Mouse (Mus musculus) adrenal gland, adult 2 months (tissue): ENCODE measurements around the gene Ndufv3. TPM values are rescaled to one million over a fixed set of nuclear protein-coding genes. Genes with fewer than 3 reads are reported as not detected.

Source experiments
- DNase-seq: peaks from one replicate; pipeline ENCODE4 v3.0.0; 2021
- microRNA-seq, 2 experiments: library from miRNA; unstranded; fragments of <30 nt; microRNA quantifications; one replicate each; pipeline ENCODE4 v1.2.0; 2021
- polyA plus RNA-seq: library from polyadenylated mRNA; depleted of rRNA; stranded (reverse); fragments of >200 nt; gene quantifications from 2 replicates; pipeline ENCODE4 v1.2.3, GENCODE M21; 2012; rRNA removed
- total RNA-seq, 2 experiments: library from RNA; stranded (reverse); gene quantifications; 2 replicates each; pipeline ENCODE4 v1.2.3; 2021

Gene Ndufv3
- total and polyA plus RNA-seq, 3 experiments = 84.6 to 552 (median 472) TPM

DNA sequence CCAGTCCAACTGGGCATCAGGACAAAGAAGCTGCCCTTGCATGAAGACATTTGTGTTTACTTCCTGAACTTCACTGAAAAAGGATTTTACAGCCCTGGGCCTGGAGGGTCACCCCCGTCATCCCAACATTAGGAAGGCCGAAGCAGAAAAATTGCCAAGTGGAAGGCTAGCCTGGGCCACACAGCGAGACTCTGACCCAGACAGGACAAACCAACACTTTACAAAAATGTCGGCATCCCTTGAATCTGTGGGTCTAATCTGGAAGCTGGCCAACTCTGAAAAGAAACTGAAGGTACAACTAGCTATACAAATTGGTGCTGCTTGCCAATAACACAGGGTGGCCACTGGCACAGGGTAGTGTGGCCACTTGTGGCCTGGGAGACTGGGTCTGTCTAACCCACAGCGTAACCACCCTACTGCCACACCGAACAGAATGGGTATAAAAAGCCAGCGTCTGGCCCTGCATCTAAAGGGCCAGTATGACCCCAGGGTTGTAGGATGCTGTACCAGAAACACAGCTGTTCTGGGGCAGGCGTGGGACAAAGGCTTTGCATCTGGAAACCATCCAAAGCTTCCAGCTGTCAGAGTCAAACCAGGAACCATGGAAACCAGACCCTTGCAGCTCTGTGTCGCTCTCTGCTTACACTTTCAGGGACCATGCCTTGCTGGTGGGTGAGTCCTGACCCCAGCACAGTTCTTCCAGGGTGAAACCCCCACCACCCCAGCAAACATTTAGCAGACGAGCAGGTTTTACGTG is 37.4 kb downstream of the Ndufv3 start:
- no peak for DNase-seq

DNA sequence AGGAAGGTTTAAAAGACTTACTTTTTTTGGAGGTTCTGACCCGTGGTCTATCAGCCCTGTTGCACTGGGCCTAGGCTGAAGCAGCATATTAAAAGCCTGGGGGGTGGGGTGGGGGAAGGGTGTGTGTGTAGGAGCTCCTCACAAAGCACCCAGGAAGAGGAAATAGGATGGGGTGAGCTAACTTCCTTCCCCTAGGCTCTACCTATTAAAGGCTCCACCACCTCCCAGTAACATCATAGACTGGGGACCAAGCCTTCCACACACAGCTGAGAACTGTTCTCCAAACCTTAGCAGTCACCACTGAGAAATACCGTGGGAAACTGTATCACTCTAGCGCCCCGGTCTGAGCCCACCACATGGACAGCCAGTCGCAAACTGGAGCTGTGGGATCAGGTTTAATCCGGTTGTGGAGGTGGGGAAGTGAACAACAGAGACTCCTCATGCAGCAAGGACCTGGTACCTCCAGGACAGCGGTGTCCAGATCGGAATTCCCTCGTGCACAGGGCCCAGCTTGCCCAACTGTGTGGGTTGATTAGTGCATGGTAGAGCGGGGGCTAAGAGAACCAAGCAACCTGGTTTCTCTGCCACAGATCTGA is 38.1 kb downstream of the Ndufv3 start:
- no peak for DNase-seq

DNA sequence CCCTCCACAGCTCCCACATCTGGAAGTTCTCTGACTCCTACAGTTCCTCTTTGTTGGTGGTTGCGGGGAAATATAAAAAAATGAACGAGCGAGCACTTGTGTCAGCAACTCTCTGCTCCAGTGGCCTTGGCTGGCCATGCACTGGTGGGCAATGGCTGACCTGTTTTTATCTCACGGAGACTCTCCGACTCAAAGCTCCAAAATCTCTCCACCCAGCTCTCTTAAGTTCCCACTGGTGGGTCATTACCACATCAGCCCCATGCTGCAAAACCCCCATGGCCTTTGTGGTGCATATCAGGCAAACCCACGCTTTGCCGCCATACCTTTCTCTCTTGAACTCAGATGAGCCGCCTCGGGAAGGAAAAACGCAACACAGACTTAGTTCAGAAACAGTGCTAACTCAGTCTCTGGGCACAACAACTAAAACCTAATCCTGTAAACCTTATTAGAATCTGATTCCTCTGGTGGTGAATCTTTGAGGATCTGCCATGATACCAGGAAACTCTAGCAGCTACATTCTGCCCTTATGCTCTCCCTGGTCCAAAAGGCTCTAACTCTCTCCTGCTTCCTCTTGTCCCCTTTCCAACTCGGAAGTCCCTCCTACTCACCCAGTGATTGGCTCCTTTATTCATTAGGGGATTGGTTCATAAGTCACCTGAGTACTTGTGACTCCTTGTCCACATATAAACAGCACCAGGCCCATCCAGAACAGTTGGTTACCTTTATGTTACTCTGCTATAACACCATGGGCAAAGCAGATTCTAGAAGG is 39.3 kb downstream of the Ndufv3 start:
- no peak for DNase-seq

DNA sequence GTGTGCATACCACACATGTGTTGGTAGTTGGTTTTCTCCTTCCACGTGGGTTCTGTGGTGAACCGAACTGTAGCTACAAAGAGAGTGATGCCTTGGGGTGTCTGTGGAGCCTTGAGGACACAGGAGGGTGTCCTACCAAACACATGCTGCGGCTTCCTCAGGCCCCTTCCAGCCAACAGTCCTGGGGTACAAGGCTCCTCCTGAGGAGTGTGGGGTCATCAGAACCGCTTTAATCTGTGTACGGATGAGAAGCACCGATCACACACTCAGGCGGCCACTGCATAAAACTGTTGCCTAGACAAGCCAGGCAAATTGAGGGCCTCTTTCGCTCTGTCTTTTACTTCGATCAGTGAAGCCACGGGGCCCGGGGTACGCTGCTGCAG is 43.7 kb downstream of the Ndufv3 start:
- no peak for DNase-seq

DNA sequence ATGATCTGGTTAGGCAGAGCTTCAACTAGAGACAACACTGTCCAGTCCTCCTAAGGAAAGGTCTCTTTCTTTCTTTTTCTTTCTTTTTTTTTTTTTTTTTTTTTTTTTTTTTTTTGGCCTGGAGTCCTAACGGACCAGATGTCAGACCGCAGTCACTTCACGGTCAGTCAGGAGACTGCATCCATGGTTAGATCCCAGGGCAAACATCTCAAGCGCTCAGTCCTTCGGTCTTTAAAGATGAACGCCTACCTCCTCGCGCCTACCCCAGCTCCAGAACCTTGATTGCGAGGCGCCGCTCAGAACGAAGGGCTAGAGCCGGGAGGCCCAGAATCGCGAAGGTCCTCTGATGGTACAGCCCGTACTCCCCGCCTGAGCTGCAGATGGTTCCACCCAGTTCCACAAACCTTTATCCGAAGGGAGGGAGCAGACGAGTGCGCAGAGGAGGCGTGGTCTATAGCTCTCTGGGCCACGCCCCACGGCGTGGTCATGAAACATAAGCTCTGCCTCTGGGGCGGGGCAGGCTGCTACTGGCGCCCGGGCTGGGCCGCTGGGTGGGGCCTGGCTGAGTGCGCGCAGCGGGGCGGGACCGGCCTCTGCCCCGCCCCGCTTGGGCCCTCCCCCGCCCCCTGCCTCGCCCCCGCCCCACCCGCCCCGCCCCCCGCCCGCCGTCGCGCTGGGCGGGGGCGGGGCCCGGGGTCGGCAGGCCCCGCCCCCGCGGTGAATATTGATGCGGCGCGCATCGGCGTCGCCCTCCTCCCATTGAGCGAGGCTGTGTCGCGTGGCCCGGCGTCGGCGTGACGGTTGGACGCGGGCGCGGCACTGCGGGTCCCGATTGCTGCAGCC is 44.3 kb downstream of the Ndufv3 start, which contains the start of gene Pknox1:
Pknox1 (plus strand) TSS at position 720 of the 843 bp plus-strand sequence.
- DNase-seq = peak; percentile 99

DNA sequence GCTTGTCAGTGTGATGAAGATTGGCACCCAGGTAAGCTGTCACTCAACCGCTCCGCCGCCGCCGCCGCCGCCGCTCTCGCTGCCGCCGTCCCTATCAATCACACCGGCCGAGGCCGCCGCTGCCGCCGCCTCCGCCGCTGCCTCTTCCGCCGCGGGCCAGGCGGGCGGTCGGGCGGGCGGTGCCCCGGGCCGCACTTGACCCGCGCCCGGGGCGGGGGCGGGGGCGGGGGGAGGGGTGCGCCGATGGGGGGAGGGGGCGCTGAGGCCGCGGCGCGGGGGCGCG is 44.9 kb downstream of the Ndufv3 start:
- no peak for DNase-seq

DNA sequence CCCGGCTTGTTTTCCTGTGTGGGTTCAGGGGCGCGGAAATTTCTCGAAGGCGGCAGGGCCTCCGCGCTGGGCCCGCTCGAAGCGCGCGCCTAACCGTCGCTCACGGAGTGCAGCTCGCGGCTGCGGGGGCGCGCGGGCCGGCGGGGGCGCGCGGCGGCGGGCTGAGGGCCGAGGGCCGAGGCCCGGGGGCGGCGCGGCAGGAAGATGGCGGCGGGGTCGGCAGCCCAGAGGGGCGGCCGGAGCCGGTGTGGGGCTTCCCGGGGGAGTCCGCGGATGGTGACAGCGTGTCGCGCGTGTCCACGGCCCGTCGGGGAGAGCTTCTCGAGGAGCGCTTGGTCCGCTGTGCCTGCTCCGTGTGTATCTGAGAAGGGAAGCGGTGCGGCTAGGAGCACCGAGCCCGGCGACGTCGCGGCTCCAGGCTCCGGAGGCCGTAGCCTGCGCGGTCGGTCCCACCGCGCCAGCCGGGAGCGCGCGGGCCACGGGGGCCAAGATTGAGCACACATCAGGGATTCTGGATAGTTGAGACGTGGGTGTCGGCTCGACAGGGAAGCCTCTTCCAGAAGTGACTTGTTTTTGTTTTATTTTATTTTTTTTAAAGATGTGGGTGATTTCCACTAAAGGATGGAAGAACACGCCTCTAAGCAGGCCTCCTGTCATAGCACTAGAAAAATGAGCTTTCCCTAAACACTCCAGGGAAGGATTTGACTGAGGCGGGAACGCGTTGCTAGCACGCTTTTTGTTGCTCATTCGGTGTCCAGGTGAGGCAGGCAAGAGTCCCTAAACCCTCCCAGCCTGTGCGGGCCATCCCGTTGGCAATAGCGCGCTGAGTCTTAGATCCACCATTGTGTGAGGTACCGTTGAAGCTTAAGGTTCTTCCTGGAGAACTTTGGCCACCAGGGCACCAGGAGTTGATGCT is 45.5 kb downstream of the Ndufv3 start:
- peak; percentile 80 for DNase-seq

DNA sequence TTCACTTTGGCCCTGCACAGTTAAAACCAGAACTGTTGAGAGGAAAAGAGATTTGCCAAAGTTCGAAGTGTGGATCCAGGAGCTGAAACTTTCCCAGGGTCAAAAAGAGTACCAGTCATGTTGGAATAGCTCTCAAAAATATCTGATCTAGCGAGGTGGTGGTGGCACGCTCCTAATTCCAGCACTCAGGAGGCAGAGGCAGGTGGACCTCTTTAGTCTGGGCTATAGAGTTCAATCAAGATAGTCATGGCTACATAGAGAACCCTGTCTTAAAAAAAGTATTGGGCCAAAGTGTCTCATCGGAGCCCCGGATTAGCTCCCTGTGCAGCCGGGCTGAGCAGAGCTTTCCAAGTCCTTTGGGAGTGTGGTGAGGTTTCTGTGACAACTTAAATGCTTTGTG is 46.4 kb downstream of the Ndufv3 start:
- no peak for DNase-seq

DNA sequence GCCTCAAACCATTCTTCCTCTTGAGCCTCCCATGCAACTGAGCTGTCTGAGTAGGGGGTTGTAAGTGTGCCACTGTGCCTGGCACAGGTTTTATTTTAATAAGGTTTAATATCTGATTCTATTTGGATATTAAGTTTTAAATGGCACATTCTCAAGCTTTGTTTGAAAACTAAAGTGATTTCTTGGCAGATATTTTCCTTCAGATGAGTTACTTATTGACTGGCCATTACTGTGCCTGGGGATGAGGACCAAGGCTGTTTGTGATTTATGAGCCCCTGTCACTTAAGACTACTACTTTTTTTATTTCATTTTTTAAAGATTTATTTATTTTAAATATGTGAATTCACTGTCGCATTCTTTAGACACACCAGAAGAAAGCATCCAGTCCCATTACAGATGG is 49.8 kb downstream of the Ndufv3 start:
- DNase-seq = no peak

DNA sequence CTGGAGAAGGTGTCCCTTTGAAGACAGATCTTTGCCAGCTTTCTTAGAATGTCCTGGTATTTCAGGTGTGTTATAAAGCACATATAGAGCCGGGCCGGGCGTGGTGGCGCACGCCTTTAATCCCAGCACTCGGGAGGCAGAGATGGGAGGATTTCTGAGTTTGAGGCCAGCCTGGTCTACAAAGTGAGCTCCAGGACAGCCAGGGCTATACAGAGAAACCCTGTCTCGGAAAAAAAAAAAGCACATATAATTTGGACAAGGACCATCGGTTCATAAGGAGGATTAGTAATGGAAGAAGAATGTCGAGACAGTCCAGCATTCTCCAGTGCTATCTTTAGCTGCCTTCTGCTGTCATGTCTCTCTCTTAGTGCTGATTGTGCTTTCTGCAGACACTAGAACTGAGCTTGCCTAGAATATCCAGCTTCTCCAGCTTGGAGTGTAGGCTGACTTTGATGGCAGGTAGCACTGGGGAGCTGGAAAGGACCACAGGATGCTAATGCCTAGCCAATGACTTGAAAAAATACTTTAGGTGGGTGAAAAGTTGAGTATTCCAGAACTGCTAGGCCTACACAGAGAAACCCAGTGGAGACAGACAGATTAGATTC is 50.5 kb downstream of the Ndufv3 start:
- DNase-seq = no peak

DNA sequence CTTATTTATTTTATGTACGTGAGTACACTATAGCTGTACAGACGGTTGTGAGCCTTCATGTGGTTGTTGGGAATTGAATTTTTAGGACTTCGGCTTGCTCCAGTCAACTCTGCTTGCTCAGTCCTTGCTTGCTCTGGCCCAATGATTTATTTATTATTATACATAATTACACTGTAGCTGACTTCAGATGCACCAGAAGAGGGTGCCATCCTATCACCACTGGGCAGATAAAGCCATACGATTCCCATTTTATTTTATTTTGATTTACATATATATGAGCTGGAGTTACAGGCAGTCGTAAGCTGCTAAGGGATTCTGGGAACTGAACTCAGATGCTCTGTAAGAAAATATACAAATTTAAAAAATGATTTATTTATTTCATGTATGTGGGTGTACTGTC is 51.8 kb downstream of the Ndufv3 start:
- no peak for DNase-seq

DNA sequence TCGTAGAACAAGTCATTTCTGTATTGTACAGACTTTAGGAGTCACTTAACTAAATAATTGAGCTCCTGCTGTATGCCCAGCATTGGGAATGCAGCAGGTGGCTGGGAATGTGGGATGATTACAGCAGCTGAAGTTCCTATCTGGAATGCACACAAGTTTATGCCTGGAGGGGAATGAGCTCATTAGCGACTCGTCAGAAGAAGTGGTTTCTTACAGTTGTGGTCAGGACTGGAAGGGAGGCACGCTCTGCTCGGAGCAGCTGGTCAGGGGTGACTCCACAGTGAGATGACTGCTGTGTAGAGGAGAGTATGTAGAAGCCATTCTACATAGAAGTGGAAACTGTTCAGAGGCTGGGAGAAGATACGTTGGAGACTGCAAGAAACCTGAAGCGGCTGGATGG is 54.7 kb downstream of the Ndufv3 start:
- no peak for DNase-seq

DNA sequence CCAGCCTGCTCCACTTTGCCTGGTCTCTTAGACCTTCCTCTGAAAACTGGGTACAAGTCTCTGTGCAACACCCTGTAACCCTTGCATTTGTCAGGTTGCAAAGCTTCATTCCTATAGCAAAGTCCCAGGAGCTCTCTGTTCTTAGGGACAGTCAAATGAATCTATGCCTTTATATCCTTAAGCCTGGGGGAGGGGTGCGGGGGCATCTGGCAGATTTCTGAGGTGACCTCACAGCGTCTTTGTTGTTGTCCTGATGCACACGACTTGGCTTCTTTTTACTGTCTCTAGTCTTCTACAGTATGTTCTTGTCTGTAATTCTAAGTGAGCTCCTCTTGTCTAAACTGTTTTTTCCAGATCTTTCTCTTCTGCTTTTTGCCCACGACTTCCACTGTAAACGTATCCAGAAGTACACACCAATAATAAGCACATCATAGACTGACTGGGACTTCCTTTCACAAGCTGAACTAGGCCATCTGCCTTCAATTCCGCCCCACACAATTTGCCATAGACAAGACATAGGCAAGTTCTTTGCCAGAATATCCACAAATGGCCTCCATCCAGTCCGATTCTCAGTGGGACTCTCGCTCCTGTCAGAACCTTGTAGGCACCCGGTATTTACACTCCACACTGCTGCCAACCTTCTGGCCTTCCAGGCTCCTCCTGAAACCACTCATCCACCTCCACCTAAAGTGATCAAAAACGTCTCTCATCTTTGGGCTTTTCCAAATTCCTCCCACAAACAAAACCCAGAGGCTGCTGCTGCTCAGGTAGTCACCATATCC is 56.7 kb downstream of the Ndufv3 start:
- DNase-seq = no peak

DNA sequence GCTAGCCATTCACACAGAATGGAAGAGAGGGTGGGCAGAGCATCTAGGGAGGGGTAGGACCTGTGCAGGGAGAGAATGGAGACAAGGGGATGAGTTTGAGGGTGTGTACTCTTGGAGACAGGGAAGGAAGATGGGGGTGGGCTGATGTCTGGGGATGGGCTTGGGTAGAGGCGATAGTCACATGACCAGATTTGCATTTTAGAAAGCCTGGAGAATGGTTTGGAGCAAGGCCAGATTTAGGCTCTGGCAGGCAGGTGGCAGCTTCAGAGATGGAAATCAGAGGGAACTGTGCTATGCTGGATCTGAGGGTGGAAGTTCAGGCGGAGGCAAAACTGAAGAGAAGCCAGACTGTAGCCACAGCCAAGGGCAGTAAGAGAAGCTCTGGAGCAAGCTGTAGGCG is 60.4 kb downstream of the Ndufv3 start:
- no peak for DNase-seq

Small RNA genes within 50 kb of the gene (microRNA-seq; reads per million reads assigned to microRNA genes)
- 0 to 0.83 reads per million in 2 experiments for gene Gm24970

Other genes starting within 250 kb of the Ndufv3 start
- gene Rsph1, start 242.7 kb upstream of the Ndufv3 start, total RNA-seq = 1 to 10 TPM; 4.5 to 8.0 TPM
- 0.21 and 0.22 TPM in 2 replicates for gene Rsph1, start 242.7 kb upstream of the Ndufv3 start, polyA plus RNA-seq
- gene Slc37a1, start 233.3 kb upstream of the Ndufv3 start, total RNA-seq = 10 to 100 TPM in 1 of 2 experiments, 1 to 10 TPM in 1; 5.7 to 13.4 TPM
- 13.1 and 15.1 TPM in 2 replicates for gene Slc37a1, start 233.3 kb upstream of the Ndufv3 start, polyA plus RNA-seq
- gene Pde9a, start 133.9 kb upstream of the Ndufv3 start, total RNA-seq = 1 to 10 TPM; 2.5 to 3.4 TPM
- gene Pde9a, start 133.9 kb upstream of the Ndufv3 start, polyA plus RNA-seq = 1.9 and 3.1 TPM in 2 replicates
- gene Wdr4, start 135 bp upstream of the Ndufv3 start, total RNA-seq = 10 to 100 TPM; 15.8 to 19.1 TPM
- gene Wdr4, start 135 bp upstream of the Ndufv3 start, polyA plus RNA-seq = 35.0 and 41.2 TPM in 2 replicates
- 10 to 100 TPM; 20.6 to 24.3 TPM for gene Pknox1, start 44.6 kb downstream of the Ndufv3 start, total RNA-seq
- gene Pknox1, start 44.6 kb downstream of the Ndufv3 start, polyA plus RNA-seq = 12.0 and 17.2 TPM in 2 replicates
- gene Cbs, start 117.1 kb downstream of the Ndufv3 start, total RNA-seq = 1 to 10 TPM; 6.4 to 8.1 TPM
- 1.9 and 2.1 TPM in 2 replicates for gene Cbs, start 117.1 kb downstream of the Ndufv3 start, polyA plus RNA-seq
- gene U2af1, start 138.8 kb downstream of the Ndufv3 start, total RNA-seq = 100 to 1,000 TPM; 146 to 161 TPM
- gene U2af1, start 138.8 kb downstream of the Ndufv3 start, polyA plus RNA-seq = 12.7 and 12.8 TPM in 2 replicates
- gene Cryaa, start 157.7 kb downstream of the Ndufv3 start, total RNA-seq = not detected
- not detected in 2 replicates for gene Cryaa, start 157.7 kb downstream of the Ndufv3 start, polyA plus RNA-seq